Mouse (Mus musculus): ENCODE data around the gene Slc10a1. TPM values are rescaled to one million over a fixed set of nuclear protein-coding genes. Genes with fewer than 3 reads are reported as not detected.

Slc10a1 gene
- polyA plus RNA-seq, 1 experiment from 2014 or later: 39.5 TPM

GRCm38 (mm10) chr12:80975939-80976671 is 7.6 kb upstream of the Slc10a1 start:
- peak; percentile 90 for ATAC-seq (ENCODE audit: low read depth)
- Histone ChIP-seq H3K27ac (ENCODE audit: low read length) (peak overlapping the region; percentile 76), H3K9me3 (replicated peaks; ENCODE audit: control insufficient read depth, low read length) (no peaks in the 10 kb centered on the region), H3K36me3 (ENCODE audit: control insufficient read depth, insufficient read depth) (no peaks in the 10 kb centered on the region), H3K4me2 (ENCODE audit: low read depth, low read length) (no peak overlapping the region), H3K4me1 (ENCODE audit: control insufficient read depth, low read depth, low read length) (no peaks in the 10 kb centered on the region), H3K9ac (ENCODE audit: low read depth, low read length) (no peak overlapping the region), H3K4me3 (ENCODE audit: low read depth, low read length) (no peak overlapping the region), H3K27me3 (ENCODE audit: control insufficient read depth, insufficient read depth, low read depth, low read length) (no peaks in the 10 kb centered on the region)
- 56% methylated on average over 11 of the region's 11 CpGs for WGBS (ENCODE audit: insufficient replicate concordance)

GRCm38 (mm10) chr12:80971756-80972155 is 3.3 kb upstream of the Slc10a1 start:
- Histone ChIP-seq H3K9ac (ENCODE audit: low read depth, low read length) (no peak overlapping the region), H3K36me3 (ENCODE audit: control insufficient read depth, insufficient read depth) (no peaks in the 10 kb centered on the region), H3K27me3 (ENCODE audit: control insufficient read depth, insufficient read depth, low read depth, low read length) (no peaks in the 10 kb centered on the region), H3K4me1 (ENCODE audit: control insufficient read depth, low read depth, low read length) (no peaks in the 10 kb centered on the region), H3K9me3 (replicated peaks; ENCODE audit: control insufficient read depth, low read length) (no peaks in the 10 kb centered on the region), H3K4me2 (ENCODE audit: low read depth, low read length) (no peak overlapping the region), H3K27ac (ENCODE audit: low read length) (no peak overlapping the region), H3K4me3 (ENCODE audit: low read depth, low read length) (no peak overlapping the region)
- ATAC-seq (ENCODE audit: low read depth): no peak
- WGBS (ENCODE audit: insufficient replicate concordance): 37% methylated on average over 3 of the region's 3 CpGs

- Histone ChIP-seq H3K4me3 (ENCODE audit: low read depth, low read length) (no peak overlapping the region), H3K27me3 (ENCODE audit: control insufficient read depth, insufficient read depth, low read depth, low read length) (no peaks in the 10 kb centered on the region), H3K9ac (ENCODE audit: low read depth, low read length) (no peak overlapping the region), H3K27ac (ENCODE audit: low read length) (no peak overlapping the region), H3K4me2 (ENCODE audit: low read depth, low read length) (no peak overlapping the region), H3K36me3 (ENCODE audit: control insufficient read depth, insufficient read depth) (no peaks in the 10 kb centered on the region), H3K9me3 (replicated peaks; ENCODE audit: control insufficient read depth, low read length) (no peaks in the 10 kb centered on the region), H3K4me1 (ENCODE audit: control insufficient read depth, low read depth, low read length) (no peaks in the 10 kb centered on the region)
- no peak for ATAC-seq (ENCODE audit: low read depth)
- WGBS (ENCODE audit: insufficient replicate concordance): 66% methylated on average over 8 of the region's 8 CpGs
Measured at GRCm38 (mm10) chr12:80970181-80970705, 1.7 kb upstream of the Slc10a1 start.

GRCm38 (mm10) chr12:80967918-80968317 is 587 bp downstream of the Slc10a1 start:
- Histone ChIP-seq H3K9ac (ENCODE audit: low read depth, low read length) (no peak overlapping the region), H3K36me3 (ENCODE audit: control insufficient read depth, insufficient read depth) (no peaks in the 10 kb centered on the region), H3K27ac (ENCODE audit: low read length) (peak overlapping the region; percentile 38), H3K9me3 (replicated peaks; ENCODE audit: control insufficient read depth, low read length) (no peaks in the 10 kb centered on the region), H3K4me3 (ENCODE audit: low read depth, low read length) (peak overlapping the region; percentile 22; the same call in 1 of the 2 replicates), H3K4me2 (ENCODE audit: low read depth, low read length) (0 out of 2 replicates have a peak overlapping the region, but pooled peaks have one; percentile 6), H3K4me1 (ENCODE audit: control insufficient read depth, low read depth, low read length) (no peaks in the 10 kb centered on the region), H3K27me3 (ENCODE audit: control insufficient read depth, insufficient read depth, low read depth, low read length) (no peaks in the 10 kb centered on the region)
- 57% methylated on average over 9 of the region's 9 CpGs for WGBS (ENCODE audit: insufficient replicate concordance)
- peak; percentile 61 for ATAC-seq (ENCODE audit: low read depth)

- Histone ChIP-seq H3K4me1 (ENCODE audit: control insufficient read depth, low read depth, low read length) (no peaks in the 10 kb centered on the region), H3K27ac (ENCODE audit: low read length) (peak overlapping the region; percentile 8; the same call in 1 of the 2 replicates), H3K4me3 (ENCODE audit: low read depth, low read length) (peak overlapping the region; percentile 22; the same call in 1 of the 2 replicates), H3K27me3 (ENCODE audit: control insufficient read depth, insufficient read depth, low read depth, low read length) (no peaks in the 10 kb centered on the region), H3K36me3 (ENCODE audit: control insufficient read depth, insufficient read depth) (no peaks in the 10 kb centered on the region), H3K4me2 (ENCODE audit: low read depth, low read length) (peak overlapping the region; percentile 7; the same call in 1 of the 2 replicates), H3K9ac (ENCODE audit: low read depth, low read length) (no peak overlapping the region), H3K9me3 (replicated peaks; ENCODE audit: control insufficient read depth, low read length) (no peaks in the 10 kb centered on the region)
- ATAC-seq (ENCODE audit: low read depth): peak; percentile 52
- WGBS (ENCODE audit: insufficient replicate concordance): 66% methylated on average over 11 of the region's 11 CpGs
Measured at GRCm38 (mm10) chr12:80966059-80966838, 2.3 kb downstream of the Slc10a1 start.

- Histone ChIP-seq H3K36me3 (ENCODE audit: control insufficient read depth, insufficient read depth) (peaks cover 19% of the 10 kb centered on the region), H3K27me3 (ENCODE audit: control insufficient read depth, insufficient read depth, low read depth, low read length) (no peaks in the 10 kb centered on the region), H3K27ac (ENCODE audit: low read length) (no peak overlapping the region), H3K4me1 (ENCODE audit: control insufficient read depth, low read depth, low read length) (no peaks in the 10 kb centered on the region), H3K4me3 (ENCODE audit: low read depth, low read length) (no peak overlapping the region), H3K9ac (ENCODE audit: low read depth, low read length) (no peak overlapping the region), H3K9me3 (replicated peaks; ENCODE audit: control insufficient read depth, low read length) (no peaks in the 10 kb centered on the region), H3K4me2 (ENCODE audit: low read depth, low read length) (no peak overlapping the region)
- WGBS (ENCODE audit: insufficient replicate concordance): 78% methylated on average over 4 of the region's 4 CpGs
- no peak for ATAC-seq (ENCODE audit: low read depth)
Measured at GRCm38 (mm10) chr12:80962566-80962965, 5.9 kb downstream of the Slc10a1 start.

GRCm38 (mm10) chr12:80957961-80958360 is 10.5 kb downstream of the Slc10a1 start:
- Histone ChIP-seq H3K27ac (ENCODE audit: low read length) (no peak overlapping the region), H3K27me3 (ENCODE audit: control insufficient read depth, insufficient read depth, low read depth, low read length) (no peaks in the 10 kb centered on the region), H3K4me2 (ENCODE audit: low read depth, low read length) (no peak overlapping the region), H3K4me3 (ENCODE audit: low read depth, low read length) (no peak overlapping the region), H3K9me3 (replicated peaks; ENCODE audit: control insufficient read depth, low read length) (no peaks in the 10 kb centered on the region), H3K9ac (ENCODE audit: low read depth, low read length) (no peak overlapping the region), H3K4me1 (ENCODE audit: control insufficient read depth, low read depth, low read length) (no peaks in the 10 kb centered on the region; the same call in 1 of the 2 replicates), H3K36me3 (ENCODE audit: control insufficient read depth, insufficient read depth) (peaks cover 65% of the 10 kb centered on the region)
- ATAC-seq (ENCODE audit: low read depth): no peak
- WGBS (ENCODE audit: insufficient replicate concordance): 84% methylated on average over 4 of the region's 4 CpGs

GRCm38 (mm10) chr12:80956039-80956438 is 12.5 kb downstream of the Slc10a1 start:
- WGBS (ENCODE audit: insufficient replicate concordance): 81% methylated on average over 3 of the region's 3 CpGs
- Histone ChIP-seq H3K4me1 (ENCODE audit: control insufficient read depth, low read depth, low read length) (peaks cover under 1% of the 10 kb centered on the region), H3K27me3 (ENCODE audit: control insufficient read depth, insufficient read depth, low read depth, low read length) (no peaks in the 10 kb centered on the region), H3K27ac (ENCODE audit: low read length) (no peak overlapping the region), H3K4me2 (ENCODE audit: low read depth, low read length) (no peak overlapping the region), H3K4me3 (ENCODE audit: low read depth, low read length) (no peak overlapping the region), H3K36me3 (ENCODE audit: control insufficient read depth, insufficient read depth) (peaks cover 82% of the 10 kb centered on the region), H3K9ac (ENCODE audit: low read depth, low read length) (no peak overlapping the region), H3K9me3 (replicated peaks; ENCODE audit: control insufficient read depth, low read length) (no peaks in the 10 kb centered on the region)
- ATAC-seq (ENCODE audit: low read depth): no peak

- 91% methylated on average over 1 of the region's 1 CpGs for WGBS (ENCODE audit: insufficient replicate concordance)
- H3K9ac ChIP-seq (ENCODE audit: low read depth, low read length): no peak overlapping the region
- H3K4me3 ChIP-seq (ENCODE audit: low read depth, low read length): no peak overlapping the region
- ATAC-seq (ENCODE audit: low read depth): no peak
- H3K27ac ChIP-seq (ENCODE audit: low read length): no peak overlapping the region
- H3K27me3 ChIP-seq (ENCODE audit: control insufficient read depth, insufficient read depth, low read depth, low read length): no peaks in the 10 kb centered on the region
- H3K9me3 ChIP-seq (replicated peaks; ENCODE audit: control insufficient read depth, low read length): no peaks in the 10 kb centered on the region
- H3K4me2 ChIP-seq (ENCODE audit: low read depth, low read length): no peak overlapping the region
- peaks cover 10% of the 10 kb centered on the region for H3K4me1 ChIP-seq (ENCODE audit: control insufficient read depth, low read depth, low read length)
- H3K36me3 ChIP-seq (ENCODE audit: control insufficient read depth, insufficient read depth): peaks cover 89% of the 10 kb centered on the region
Measured at GRCm38 (mm10) chr12:80952526-80952925, 16.0 kb downstream of the Slc10a1 start.

Measured in liver, embryonic 16.5 days (tissue).